Mouse (Mus musculus) kidney, postnatal 0 days (tissue): ENCODE results near the gene Teddm1b. TPM values are rescaled to one million over a fixed set of nuclear protein-coding genes. Genes with fewer than 3 reads are reported as not detected.
A peak's percentile ranks its signal among the peaks of the same experiment; 100 is the strongest.
"Not testable (repeated sequence)": the region's sequence is repeated elsewhere in the genome, so short reads cannot be mapped to it uniquely, and the experiment has no call there.

ENCODE experiments used
- ATAC-seq: fragments of 200-750 bp; cut with Nextera tagmentation; replicated peaks from 2 replicates; pipeline ENCODE4 v1.8.0; 2017; ENCODE audit warnings: low read depth, moderate number of reproducible peaks, moderate TSS enrichment, moderate library complexity; ENCODE audit not compliant: low FRiP score
- DNase-seq: peaks from one replicate; pipeline ENCODE4 v3.0.0-alpha.2; 2016; ENCODE audit warnings: low spot score
- H3K27ac ChIP-seq: fragments of 300-500 bp; sonication (generic); 2 replicates; pipeline ENCODE4 v1.5.1; 2014; ENCODE audit warnings: mild to moderate bottlenecking
- H3K27me3 ChIP-seq: fragments of 300-500 bp; sonication (generic); 2 replicates; pipeline ENCODE4 v1.6.1; 2014; ENCODE audit warnings: low read length, mixed read lengths; ENCODE audit not compliant: insufficient read depth
- H3K36me3 ChIP-seq: fragments of 300-500 bp; sonication (generic); 2 replicates; pipeline ENCODE4 v1.6.1; 2014; ENCODE audit warnings: low read length, mixed read lengths; ENCODE audit not compliant: insufficient read depth
- H3K4me1 ChIP-seq: fragments of 300-500 bp; sonication (generic); replicated peaks from 2 replicates; pipeline ENCODE4 v1.6.1; 2014; ENCODE audit warnings: antibody characterized with exemption, low read length, mixed read lengths; ENCODE audit not compliant: insufficient read depth
- H3K4me2 ChIP-seq: fragments of 300-500 bp; sonication (generic); 2 replicates; pipeline ENCODE4 v1.6.1; 2014; ENCODE audit warnings: mild to moderate bottlenecking, low read length, moderate library complexity, mixed read lengths
- H3K4me3 ChIP-seq: fragments of 300-500 bp; sonication (generic); replicated peaks from 2 replicates; pipeline ENCODE4 v1.5.1; 2014; ENCODE audit warnings: low read depth, low read length
- H3K9ac ChIP-seq: fragments of 300-500 bp; sonication (generic); 2 replicates; pipeline ENCODE4 v1.6.1; 2014; ENCODE audit warnings: low read depth, low read length
- H3K9me3 ChIP-seq: fragments of 300-500 bp; sonication (generic); replicated peaks from 2 replicates; pipeline ENCODE4 v1.6.1; 2016; ENCODE audit warnings: low read length, inconsistent platforms, mixed read lengths
- CTCF ChIP-seq: IDR thresholded peaks from 2 replicates; pipeline ENCODE4 v1.5.1; 2016; ENCODE audit warnings: antibody characterized with exemption, low read depth, mild to moderate bottlenecking, moderate library complexity
- WGBS: fragments of 180-500 bp; shearing (Covaris S2); extraction: QIAGEN DNeasy Blood & Tissue Kit; methylation state at CpG from one replicate; pipeline ENCODE4 v1.1.7; 2014; 5-methylcytosine and 5-hydroxymethylcytosine counted together
- polyA plus RNA-seq: library from polyadenylated mRNA; unstranded; fragments of >200 nt; fragmentation: Nextera tagmentation; extraction: Ambion mirVana; gene quantifications from 2 replicates; pipeline ENCODE4 v1.2.1, GENCODE M21; 2015

The Teddm1b gene
- polyA plus RNA-seq, 1 experiment from 2014 or later: 0.11 TPM

DNA sequence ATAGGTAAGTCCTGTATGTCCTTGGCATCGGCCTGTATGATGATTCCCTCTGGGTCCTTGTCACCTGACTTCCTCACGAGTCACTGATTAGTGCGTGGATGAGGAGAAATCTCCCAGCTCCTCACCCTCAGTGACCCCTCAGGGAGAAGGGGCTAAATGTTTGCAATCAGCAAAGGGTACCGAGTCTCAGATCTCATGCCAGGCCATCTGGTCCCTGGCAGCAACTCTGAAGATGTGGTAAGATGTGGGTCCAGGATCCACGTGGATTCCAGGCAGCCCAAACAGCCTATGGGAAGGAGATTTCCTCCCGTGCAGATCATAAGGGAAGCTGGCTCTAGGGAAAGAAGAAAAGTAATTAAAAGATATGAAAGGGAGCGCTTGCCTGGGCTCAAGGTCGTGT is 18.2 kb upstream of the Teddm1b start:
- TF ChIP-seq CTCF: no peak
- H3K9me3 ChIP-seq: no peaks in the 10 kb centered on the region
- H3K27me3 ChIP-seq: no peaks in the 10 kb centered on the region
- H3K9ac ChIP-seq: no peak overlapping the region
- H3K36me3 ChIP-seq: no peaks in the 10 kb centered on the region
- ATAC-seq (no peak), DNase-seq (no peak)
- 71% methylated on average over 8 of the region's 8 CpGs for WGBS
- H3K4me1 ChIP-seq: no peaks in the 10 kb centered on the region
- no peak overlapping the region for H3K27ac ChIP-seq
- H3K4me3 ChIP-seq: no peak overlapping the region
- H3K4me2 ChIP-seq: no peak overlapping the region

DNA sequence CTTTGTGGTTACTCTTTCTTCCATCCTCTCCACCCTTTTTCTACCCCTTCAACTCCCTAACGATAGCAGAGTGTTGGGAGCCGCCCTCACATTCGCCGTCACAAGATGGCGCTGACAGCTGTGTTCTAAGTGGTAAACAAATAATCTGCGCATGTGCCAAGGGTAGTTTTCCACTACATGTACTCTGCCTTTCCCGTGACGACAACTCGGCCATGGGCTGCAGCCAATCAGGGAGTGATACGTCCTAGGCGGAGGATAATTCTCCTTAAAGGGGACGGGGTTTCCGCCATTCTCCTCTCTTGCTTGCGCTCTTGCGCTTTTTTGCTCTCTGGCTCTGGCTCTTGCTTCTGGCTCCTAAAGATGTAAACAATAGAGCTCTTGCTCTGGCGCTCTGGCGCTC is 6.2 kb downstream of the Teddm1b start:
- not testable (repeated sequence) for H3K27me3 ChIP-seq, H3K36me3 ChIP-seq, H3K27ac ChIP-seq, H3K4me2 ChIP-seq, DNase-seq, H3K4me3 ChIP-seq, H3K9ac ChIP-seq, ATAC-seq, H3K9me3 ChIP-seq, H3K4me1 ChIP-seq
- WGBS: 96% methylated on average over 17 of the region's 17 CpGs

DNA sequence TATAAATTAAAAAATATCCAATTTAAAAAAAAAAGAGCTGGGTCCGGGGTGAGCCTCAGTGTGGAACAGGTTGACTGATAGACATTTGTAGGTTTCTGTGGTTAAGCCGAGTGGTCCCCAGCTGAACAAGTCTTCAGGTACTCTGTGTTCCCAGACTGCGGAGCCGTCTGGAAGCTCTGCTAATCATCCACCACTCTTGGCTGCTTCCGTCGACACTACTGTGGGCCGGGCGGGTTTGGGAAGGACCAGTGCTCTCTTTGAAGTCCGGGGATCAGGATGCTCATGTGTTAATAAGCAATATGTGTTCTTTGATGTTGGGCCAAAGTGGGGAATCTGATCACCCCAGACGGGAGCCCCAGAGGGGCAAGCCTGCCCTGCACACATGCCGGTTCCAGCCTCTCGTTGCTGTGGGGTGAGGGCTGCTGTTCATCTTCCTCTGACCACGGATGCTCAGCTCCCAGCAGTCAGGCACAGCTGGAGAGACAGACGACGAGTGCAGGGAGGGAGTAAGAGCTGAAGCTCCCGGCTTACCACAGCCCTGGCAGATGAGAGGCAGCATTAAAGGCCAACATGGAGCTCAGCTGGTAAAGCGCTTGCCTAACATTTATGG is 12.0 kb downstream of the Teddm1b start:
- H3K4me2 ChIP-seq: no peak overlapping the region
- WGBS: 17% methylated on average over 17 of the region's 17 CpGs
- no peaks in the 10 kb centered on the region for H3K36me3 ChIP-seq
- H3K9me3 ChIP-seq: no peaks in the 10 kb centered on the region
- ATAC-seq (no peak), DNase-seq (peak; percentile 12)
- H3K4me3 ChIP-seq: no peak overlapping the region
- no peaks in the 10 kb centered on the region for H3K27me3 ChIP-seq
- no peak overlapping the region for H3K9ac ChIP-seq
- H3K27ac ChIP-seq: no peak overlapping the region
- H3K4me1 ChIP-seq: no peaks in the 10 kb centered on the region
- no peak for TF ChIP-seq CTCF

DNA sequence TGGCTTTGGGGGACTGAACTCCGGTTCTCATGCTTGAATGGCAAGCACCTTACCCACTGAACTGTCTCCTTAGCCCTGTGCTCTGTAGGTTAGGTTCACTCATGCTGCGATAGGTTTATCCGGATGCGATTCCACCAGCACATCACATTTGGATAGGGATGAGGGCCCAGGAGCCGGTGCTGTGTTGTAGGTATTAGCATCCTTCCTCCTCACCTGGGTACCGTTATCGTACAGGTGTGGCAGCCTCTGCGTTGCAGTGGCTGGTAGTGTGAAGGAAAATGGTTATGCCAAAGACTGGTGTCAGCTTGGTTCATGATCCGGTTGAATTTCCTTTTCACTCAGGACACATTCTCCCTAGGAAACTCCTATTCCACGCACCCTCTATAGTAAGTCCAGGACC is 16.0 kb downstream of the Teddm1b start:
- Histone ChIP-seq H3K9ac (no peak overlapping the region), H3K4me2 (no peak overlapping the region), H3K9me3 (no peaks in the 10 kb centered on the region), H3K4me1 (no peaks in the 10 kb centered on the region), H3K27ac (no peak overlapping the region), H3K4me3 (no peak overlapping the region), H3K36me3 (no peaks in the 10 kb centered on the region), H3K27me3 (no peaks in the 10 kb centered on the region)
- DNase-seq (no peak), ATAC-seq (no peak)
- no peak for TF ChIP-seq CTCF
- 87% methylated on average over 10 of the region's 10 CpGs for WGBS

DNA sequence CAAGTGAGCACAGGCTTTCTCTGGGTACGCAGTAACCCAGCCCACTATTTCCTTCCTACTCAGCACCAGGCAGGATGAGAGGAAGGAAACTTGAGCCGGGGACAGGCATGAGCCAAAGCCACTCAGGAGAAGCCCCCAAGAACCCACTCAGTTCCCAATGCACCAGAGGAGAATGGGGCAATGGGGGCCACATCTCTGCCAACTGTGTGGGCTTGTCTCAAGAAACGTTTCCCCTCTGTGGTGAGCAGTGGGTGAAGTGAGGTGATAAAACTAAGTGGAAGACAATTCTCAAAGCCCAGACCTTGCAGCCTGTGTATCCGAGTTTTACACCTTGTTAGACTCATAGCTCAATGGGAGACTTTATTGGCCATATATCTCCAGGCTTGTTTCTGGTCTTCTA is 17.3 kb downstream of the Teddm1b start, which contains the start of gene Teddm1a:
Gene Teddm1a (plus strand): TSS at position 301 of the 400 bp plus-strand sequence.
- Histone ChIP-seq H3K9ac (no peak within 1 kb of the TSS), H3K36me3 (no peaks in the 10 kb centered on the region), H3K27me3 (no peaks in the 10 kb centered on the region), H3K9me3 (no peaks in the 10 kb centered on the region), H3K4me2 (no peak within 1 kb of the TSS), H3K27ac (no peak within 1 kb of the TSS), H3K4me3 (no peak within 1 kb of the TSS), H3K4me1 (no peaks in the 10 kb centered on the region)
- DNase-seq (no peak), ATAC-seq (no peak)
- 35% methylated on average over 4 of the region's 4 CpGs for WGBS
- TF ChIP-seq CTCF: no peak

DNA sequence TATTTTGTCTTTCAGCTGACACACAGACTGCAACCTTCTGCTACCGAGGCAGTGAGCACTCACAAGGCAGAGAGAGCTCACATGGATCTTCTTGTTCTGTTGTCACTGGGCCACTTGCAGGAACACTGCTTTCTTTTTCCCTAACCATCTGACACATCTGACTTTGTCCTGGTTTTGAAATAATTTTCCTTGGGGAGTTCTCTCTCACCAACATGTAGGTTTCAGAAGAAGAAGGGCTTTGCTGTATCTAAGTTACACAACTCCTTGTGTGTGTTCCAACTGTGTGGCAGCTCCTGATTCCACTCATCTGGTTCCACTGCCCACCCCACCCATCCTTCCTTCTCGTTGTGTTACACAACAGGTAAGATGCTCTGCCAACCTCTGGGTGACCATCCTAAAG is 19.6 kb downstream of the Teddm1b start:
- Histone ChIP-seq H3K9me3 (no peaks in the 10 kb centered on the region), H3K4me1 (no peaks in the 10 kb centered on the region), H3K27ac (no peak overlapping the region), H3K4me2 (no peak overlapping the region), H3K27me3 (no peaks in the 10 kb centered on the region), H3K36me3 (no peaks in the 10 kb centered on the region), H3K9ac (no peak overlapping the region), H3K4me3 (no peak overlapping the region)
- no peak for ATAC-seq
- no peak for DNase-seq
- TF ChIP-seq CTCF: no peak
- WGBS: 63% methylated on average over 2 of the region's 2 CpGs

DNA sequence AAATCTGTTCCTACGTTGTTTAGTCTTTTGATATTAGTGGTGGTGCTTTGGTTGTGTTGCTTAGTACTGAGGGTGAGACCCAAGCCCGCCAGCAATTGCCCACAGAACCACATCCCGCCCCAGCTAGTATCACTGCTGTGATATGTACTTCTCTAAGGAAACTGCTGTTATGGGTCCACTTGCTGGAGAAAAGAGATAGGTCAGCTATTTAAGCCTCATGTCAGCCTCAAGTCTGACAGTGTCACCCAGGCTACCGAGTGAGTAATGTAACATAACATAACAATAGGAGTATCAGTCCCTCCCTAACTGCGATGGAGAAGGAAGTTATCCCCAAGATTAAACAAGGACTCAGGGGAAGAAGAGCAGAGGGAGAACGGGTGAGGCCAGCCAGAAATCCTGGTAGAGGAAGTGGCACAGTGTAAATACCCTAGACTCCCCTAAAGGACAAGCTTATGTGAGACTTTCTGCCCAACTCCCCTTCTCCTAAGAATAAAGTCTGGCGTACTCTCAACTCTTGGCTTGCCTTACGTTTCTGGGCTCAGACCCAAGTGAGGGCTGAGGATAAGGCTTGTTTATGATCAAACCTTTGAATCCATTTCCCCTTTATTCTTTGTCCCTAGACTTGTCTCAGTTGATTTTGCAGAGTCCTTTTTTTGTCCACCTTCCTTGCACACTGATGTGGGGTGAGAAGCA is 20.2 kb downstream of the Teddm1b start:
- Histone ChIP-seq H3K4me1 (no peaks in the 10 kb centered on the region), H3K4me2 (no peak overlapping the region), H3K27me3 (no peaks in the 10 kb centered on the region), H3K9me3 (no peaks in the 10 kb centered on the region), H3K4me3 (no peak overlapping the region), H3K9ac (no peak overlapping the region), H3K27ac (no peak overlapping the region), H3K36me3 (no peaks in the 10 kb centered on the region)
- ATAC-seq (no peak), DNase-seq (no peak)
- TF ChIP-seq CTCF: no peak
- 54% methylated on average over 8 of the region's 8 CpGs for WGBS
